Mouse (Mus musculus) left cerebral cortex, postnatal 25 days (tissue): ENCODE results near the gene Gm867. TPM values are rescaled to one million over a fixed set of nuclear protein-coding genes. Genes with fewer than 3 reads are reported as not detected.

Source experiments
- DNase-seq, 2 experiments: peaks; one replicate each; pipeline ENCODE4 v3.0.0; 2022; ENCODE audit warnings: low spot score in 2 of 2, mixed read lengths in 1 of 2
- intact Hi-C: fragments of 180-260 bp; cut with DNase I; formaldehyde crosslinking; loops from one replicate; pipeline ENCODE4 v1.15.1; 2025
- total RNA-seq, 2 experiments: library from RNA; stranded (reverse); gene quantifications; 2 replicates each; pipeline ENCODE4 v1.2.3; 2021

Gene Gm867
- total RNA-seq, 2 experiments from 2014 or later: not detected

GRCm38 (mm10) chr10:75937851-75938643 is 2.4 kb downstream of the Gm867 start:
- intact Hi-C loops: no loop called here
- peak in 1 of 2 experiments; percentile 33 for DNase-seq

GRCm38 (mm10) chr10:75936909-75937667 is 3.4 kb downstream of the Gm867 start:
- no peak for DNase-seq
- intact Hi-C loops: no loop called here

GRCm38 (mm10) chr10:75935680-75936541 is 4.6 kb downstream of the Gm867 start, which contains the start of gene Mmp11:
Gene Mmp11 (minus strand): TSS chr10:75936496.
- intact Hi-C loops: no loop called here
- peak; percentile 79 to 84 for DNase-seq

GRCm38 (mm10) chr10:75934991-75935390 is 5.5 kb downstream of the Gm867 start:
- intact Hi-C loops: no loop called here
- no peak for DNase-seq

GRCm38 (mm10) chr10:75932891-75933290 is 7.6 kb downstream of the Gm867 start, which contains the start of gene Chchd10:
Gene Chchd10 (plus strand): TSS chr10:75933130.
- DNase-seq: no peak
- intact Hi-C loops: no loop called here

GRCm38 (mm10) chr10:75932081-75932678 is 8.3 kb downstream of the Gm867 start:
- intact Hi-C loops: no loop called here
- DNase-seq: peak in 1 of 2 experiments; percentile 23

- no peak for DNase-seq
- intact Hi-C loops: no loop called here
These were observed 9.2 kb downstream of the Gm867 start for GRCm38 (mm10) chr10:75931311-75931710.

GRCm38 (mm10) chr10:75930304-75930703 is 10.2 kb downstream of the Gm867 start:
- intact Hi-C loops: no loop called here
- no peak for DNase-seq

- DNase-seq: no peak
- intact Hi-C loops: no loop called here
These were observed 14.1 kb downstream of the Gm867 start for GRCm38 (mm10) chr10:75926396-75926795.

GRCm38 (mm10) chr10:75924324-75924723 is 16.1 kb downstream of the Gm867 start:
- intact Hi-C loops: no loop called here
- DNase-seq: no peak

GRCm38 (mm10) chr10:75921726-75922560 is 18.5 kb downstream of the Gm867 start:
- intact Hi-C loops: loop anchor here (2.0 kb wide), 1 partner anchor 23 kb away; no protein-coding TSS in a partner anchor
- DNase-seq: no peak

- peak; percentile 96 to 97 for DNase-seq
- intact Hi-C loops: loop anchor here (2.0 kb wide), 1 partner anchor 22 kb away; no protein-coding TSS in a partner anchor
These were observed 19.3 kb downstream of the Gm867 start, which contains the start of gene Smarcb1 for GRCm38 (mm10) chr10:75921026-75921725. Gene Smarcb1 (minus strand): TSS chr10:75921617.

- DNase-seq: no peak
- intact Hi-C loops: no loop called here
These were observed 21.4 kb downstream of the Gm867 start for GRCm38 (mm10) chr10:75919026-75919425.

GRCm38 (mm10) chr10:75916840-75917239 is 23.6 kb downstream of the Gm867 start:
- no peak for DNase-seq
- intact Hi-C loops: no loop called here

GRCm38 (mm10) chr10:75915557-75915956 is 24.9 kb downstream of the Gm867 start:
- intact Hi-C loops: no loop called here
- DNase-seq: no peak

GRCm38 (mm10) chr10:75913013-75913589 is 27.4 kb downstream of the Gm867 start:
- DNase-seq: no peak
- intact Hi-C loops: no loop called here

- intact Hi-C loops: no loop called here
- no peak for DNase-seq
These were observed 29.8 kb downstream of the Gm867 start for GRCm38 (mm10) chr10:75910698-75911097.
